Mouse (Mus musculus) C2C12 (cell line): ENCODE results near the gene Prkcz.

Experiments
- CEBPB ChIP-seq: IDR thresholded peaks from one replicate; pipeline ENCODE4 v1.6.1; 2011; ENCODE audit warnings: low read depth, mild to moderate bottlenecking, control low read depth, moderate library complexity
- CTCF ChIP-seq: IDR thresholded peaks from one replicate; pipeline ENCODE4 v1.5.1; 2011; ENCODE audit not compliant: control insufficient read depth, insufficient read depth, insufficient read length
- USF1 ChIP-seq: IDR thresholded peaks from one replicate; pipeline ENCODE4 v1.6.1; 2011; ENCODE audit warnings: low read depth, mild to moderate bottlenecking, control low read depth, moderate library complexity

GRCm38 (mm10) chr4:155294381-155294780 lies 66.8 kb downstream of the Prkcz start:
- TF ChIP-seq CTCF (no peak), CEBPB (no peak), USF1 (no peak)
